8 mouse cellular contexts compared by ENCODE assay signal in the genomic region with DNA sequence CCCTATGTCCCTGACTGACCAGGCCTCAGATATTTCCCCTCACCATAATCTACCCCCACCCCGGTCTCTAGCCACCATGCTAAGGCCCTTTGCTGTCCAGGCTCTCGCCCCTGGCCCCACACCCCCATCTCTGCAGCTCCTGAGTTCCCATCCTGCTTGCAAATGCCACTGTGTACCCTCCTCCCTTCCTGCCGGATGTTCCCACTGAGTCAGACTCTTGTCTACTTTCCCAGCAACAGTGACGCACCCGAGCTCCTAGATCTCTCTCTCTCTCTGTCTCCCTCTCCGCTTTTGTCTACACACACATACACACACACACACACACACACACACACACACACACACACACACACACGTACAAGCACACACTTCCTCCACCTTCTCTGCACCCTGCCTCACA. TPM values are rescaled to one million over a fixed set of nuclear protein-coding genes. Genes with fewer than 3 reads are reported as not detected.
DNase-seq lines count a peak whose midpoint lies in the region; ATAC-seq lines count a peak whose summit lies in the region.

No protein-coding gene starts in this region.

- ATAC-seq in heart, embryonic 13.5 days (ENCODE audit: extremely low read depth, insufficient number of reproducible peaks, low FRiP score, low TSS enrichment) = no peak
- ATAC-seq in neural tube, embryonic 15.5 days (ENCODE audit: low FRiP score) = no peak

- 57% methylated on average over 7 of the region's 7 CpGs for WGBS in heart, embryonic 13.5 days
- 55% methylated on average over 7 of the region's 7 CpGs for WGBS in neural tube, embryonic 15.5 days

- H3K9ac ChIP-seq in heart, embryonic 13.5 days = peak overlapping the region; percentile 82
- H3K9ac ChIP-seq in neural tube, embryonic 15.5 days (replicated peaks) = no peak overlapping the region

- H3K9me3 ChIP-seq in heart, embryonic 13.5 days = no peaks in the 10 kb centered on the region
- H3K9me3 ChIP-seq in neural tube, embryonic 15.5 days (replicated peaks) = no peaks in the 10 kb centered on the region

- no peak overlapping the region for H3K4me3 ChIP-seq in heart, embryonic 13.5 days
- no peak overlapping the region for H3K4me3 ChIP-seq in neural tube, embryonic 15.5 days (replicated peaks)

- H3K27me3 ChIP-seq in heart, embryonic 13.5 days (replicated peaks) = peaks cover 24% of the 10 kb centered on the region
- no peaks in the 10 kb centered on the region; the same call in 1 of the 2 replicates for H3K27me3 ChIP-seq in neural tube, embryonic 15.5 days (replicated peaks)

- peaks cover 51% of the 10 kb centered on the region for H3K4me1 ChIP-seq in heart, embryonic 13.5 days
- peaks cover 41% of the 10 kb centered on the region for H3K4me1 ChIP-seq in neural tube, embryonic 15.5 days

- H3K27ac ChIP-seq in heart, embryonic 13.5 days (replicated peaks) = peak overlapping the region; percentile 98
- 0 out of 2 replicates have a peak overlapping the region, but pooled peaks have one; percentile 84 for H3K27ac ChIP-seq in neural tube, embryonic 15.5 days (replicated peaks)

- peaks cover 3% of the 10 kb centered on the region for H3K36me3 ChIP-seq in heart, embryonic 13.5 days
- H3K36me3 ChIP-seq in neural tube, embryonic 15.5 days = no peaks in the 10 kb centered on the region

- peak; percentile 98 for DNase-seq in heart, adult 11 months
- no peak for DNase-seq in heart, adult 8-10 months (ENCODE audit: low spot score)
- DNase-seq in Muller cell, postnatal 12 days (ENCODE audit: inconsistent ontology term) = peak; percentile 76
- peak; percentile 14 to 31 for DNase-seq in kidney, postnatal 4 days
- no peak for DNase-seq in cerebellum, adult 18-20 months
- DNase-seq in gastrocnemius, adult 8-10 months (ENCODE audit: low spot score in 2 of 2) = no peak

- 0 out of 2 replicates have a peak overlapping the region, but pooled peaks have one; percentile 70 for H3K4me2 ChIP-seq in heart, embryonic 13.5 days
- H3K4me2 ChIP-seq in neural tube, embryonic 15.5 days = no peak overlapping the region

RNA-seq across cellular contexts. Expression of a gene that starts 1.0 kb away (rescaled TPM):
- 10 to 100 TPM; 24.6 to 38.6 (median 29.6) TPM for total RNA-seq in heart, adult 8-10 months (2022)
- 2.2 and 2.9 TPM in 2 replicates for polyA plus RNA-seq in heart, embryonic 13.5 days (2015; fragmentation: Nextera tagmentation; extraction: Ambion mirVana)
- 0.97 and 1.2 TPM in 2 replicates for polyA plus RNA-seq in neural tube, embryonic 15.5 days (2015; fragmentation: Nextera tagmentation; extraction: Ambion mirVana)
- 10 to 100 TPM; 17.5 to 20.6 (median 18.4) TPM for total RNA-seq in gastrocnemius, adult 8-10 months (2022)

RNA-seq across cellular contexts. Expression of a gene that starts 9.1 kb away (rescaled TPM):
- total RNA-seq in heart, adult 8-10 months (2022) = not detected
- not detected in 2 replicates for polyA plus RNA-seq in heart, embryonic 13.5 days (2015; fragmentation: Nextera tagmentation; extraction: Ambion mirVana)
- polyA plus RNA-seq in neural tube, embryonic 15.5 days (2015; fragmentation: Nextera tagmentation; extraction: Ambion mirVana) = 1.2 TPM in 1 of 2 replicates, not detected in the other
- total RNA-seq in gastrocnemius, adult 8-10 months (2022) = not detected

RNA-seq across cellular contexts. Expression of a gene that starts 16.1 kb away (rescaled TPM):
- under 1 TPM in 3 of 4 experiments, not detected in 1; 0.09 to 0.14 (median 0.09) TPM for total RNA-seq in heart, adult 8-10 months (2022)
- polyA plus RNA-seq in heart, embryonic 13.5 days (2015; fragmentation: Nextera tagmentation; extraction: Ambion mirVana) = 0.17 and 0.24 TPM in 2 replicates
- polyA plus RNA-seq in neural tube, embryonic 15.5 days (2015; fragmentation: Nextera tagmentation; extraction: Ambion mirVana) = 65.4 and 75.6 TPM in 2 replicates
- under 1 TPM in 2 of 4 experiments, not detected in 2; 0.10 to 0.11 TPM for total RNA-seq in gastrocnemius, adult 8-10 months (2022)

RNA-seq across cellular contexts. Expression of a gene that starts 17.9 kb away (rescaled TPM):
- total RNA-seq in heart, adult 8-10 months (2022) = 10 to 100 TPM; 33.0 to 45.2 (median 33.9) TPM
- 36.2 and 38.3 TPM in 2 replicates for polyA plus RNA-seq in heart, embryonic 13.5 days (2015; fragmentation: Nextera tagmentation; extraction: Ambion mirVana)
- polyA plus RNA-seq in neural tube, embryonic 15.5 days (2015; fragmentation: Nextera tagmentation; extraction: Ambion mirVana) = 22.0 and 23.5 TPM in 2 replicates
- total RNA-seq in gastrocnemius, adult 8-10 months (2022) = 1 to 10 TPM; 5.0 to 7.2 (median 5.2) TPM

RNA-seq across cellular contexts. Expression of a gene that starts 35.2 kb away (rescaled TPM):
- total RNA-seq in heart, adult 8-10 months (2022) = 1 to 10 TPM; 2.2 to 3.3 (median 2.5) TPM
- 0.94 and 1.6 TPM in 2 replicates for polyA plus RNA-seq in heart, embryonic 13.5 days (2015; fragmentation: Nextera tagmentation; extraction: Ambion mirVana)
- polyA plus RNA-seq in neural tube, embryonic 15.5 days (2015; fragmentation: Nextera tagmentation; extraction: Ambion mirVana) = 1.0 and 2.2 TPM in 2 replicates
- total RNA-seq in gastrocnemius, adult 8-10 months (2022) = under 1 TPM in 3 of 4 experiments, not detected in 1; 0.15 to 0.27 (median 0.27) TPM

Comparison
In these comparisons a context has a peak if more than half of its experiments do, and no peak if none do; other contexts are left out.
1. DNase-seq: peak in heart, adult 11 months (single experiment), Muller cell, postnatal 12 days (single experiment) and kidney, postnatal 4 days (2 of 2); none in heart, adult 8-10 months (single experiment), cerebellum, adult 18-20 months (0 of 2) and gastrocnemius, adult 8-10 months (0 of 2).